Mouse (Mus musculus) C2C12 (cell line): Measurements from ENCODE around the gene Ncoa1. TPM values are rescaled to one million over a fixed set of nuclear protein-coding genes. Genes with fewer than 3 reads are reported as not detected.

Experiments
- H3K27me3 ChIP-seq: one replicate; pipeline ENCODE4 v1.6.1; 2011; ENCODE audit not compliant: control insufficient read depth, insufficient read depth, insufficient read length
- H3K36me3 ChIP-seq: one replicate; pipeline ENCODE4 v1.6.1; 2011; ENCODE audit not compliant: control insufficient read depth, insufficient read depth
- H3K4me3 ChIP-seq: one replicate; pipeline ENCODE4 v1.5.1; 2011; ENCODE audit warnings: mild to moderate bottlenecking, control low read depth; ENCODE audit not compliant: poor library complexity, insufficient read depth, severe bottlenecking
- H3K79me2 ChIP-seq: one replicate; pipeline ENCODE4 v1.6.1; 2011; ENCODE audit not compliant: control insufficient read depth, insufficient read depth
- H3K79me3 ChIP-seq: one replicate; pipeline ENCODE4 v1.6.1; 2011; ENCODE audit warnings: low read depth, control low read depth
- H3ac ChIP-seq: one replicate; pipeline ENCODE3; 2011; ENCODE audit warnings: low read depth; ENCODE audit not compliant: control insufficient read depth, insufficient read length
- CEBPB ChIP-seq: IDR thresholded peaks from one replicate; pipeline ENCODE4 v1.6.1; 2011; ENCODE audit warnings: low read depth, mild to moderate bottlenecking, control low read depth, moderate library complexity
- CTCF ChIP-seq: IDR thresholded peaks from one replicate; pipeline ENCODE4 v1.5.1; 2011; ENCODE audit not compliant: control insufficient read depth, insufficient read depth, insufficient read length
- FOSL1 ChIP-seq: IDR thresholded peaks from one replicate; pipeline ENCODE4 v1.8.0; 2011; ENCODE audit warnings: mild to moderate bottlenecking, low read length; ENCODE audit not compliant: poor library complexity, insufficient read depth, severe bottlenecking
- MAX ChIP-seq: IDR thresholded peaks from one replicate; pipeline ENCODE4 v1.6.1; 2011; ENCODE audit warnings: mild to moderate bottlenecking, control low read depth
- MYOD1 ChIP-seq: IDR thresholded peaks from one replicate; pipeline ENCODE4 v1.6.1; 2011; ENCODE audit warnings: low read depth; ENCODE audit not compliant: control insufficient read depth, insufficient read length
- MYOG ChIP-seq: IDR thresholded peaks from one replicate; pipeline ENCODE4 v1.6.1; 2011; ENCODE audit not compliant: control insufficient read depth, insufficient read length; ENCODE audit errors: extremely low read depth
- USF1 ChIP-seq: IDR thresholded peaks from one replicate; pipeline ENCODE4 v1.6.1; 2011; ENCODE audit warnings: low read depth, mild to moderate bottlenecking, control low read depth, moderate library complexity
- long read RNA-seq, 2 experiments: library from polyadenylated mRNA; unstranded; transcript quantifications; one replicate each; pipeline ENCODE4 v2.0.0; 2019 to 2020
- polyA plus RNA-seq: library from polyadenylated mRNA; unstranded; fragments of >200 nt; fragmentation: generic; extraction: Trizol; gene quantifications from one replicate; pipeline ENCODE4 v1.2.1, GENCODE M21; 2012; ENCODE audit warnings: missing spikeins

Gene Ncoa1
- polyA plus RNA-seq = 3.4 TPM
- long read RNA-seq, experiment 1, partial matches to known transcripts = 2 of 8 reads
- long read RNA-seq, experiment 1, other reads (novel, unspliced or antisense) = 6 of 8 reads
- long read RNA-seq, experiment 2, partial matches to known transcripts = 0 of 1 reads
- long read RNA-seq, experiment 2, other reads (novel, unspliced or antisense) = 1 of 1 reads

GRCm38 (mm10) chr12:4476832-4477671 is at the start of gene Ncoa1:
Gene Ncoa1 (minus strand): TSS chr12:4477182.
- H3K79me3 ChIP-seq = no peaks in the 10 kb centered on the region
- H3K4me3 ChIP-seq = peak within 1 kb of the TSS; percentile 41
- no peaks in the 10 kb centered on the region for H3K79me2 ChIP-seq
- no peaks in the 10 kb centered on the region for H3K27me3 ChIP-seq
- H3K36me3 ChIP-seq = no peaks in the 10 kb centered on the region
- peak; percentile 37 for TF ChIP-seq CTCF
- TF ChIP-seq MAX = no peak
- H3ac ChIP-seq = peak within 1 kb of the TSS; percentile 91

GRCm38 (mm10) chr12:4524546-4524945 is 47.6 kb upstream of the Ncoa1 start:
- Histone ChIP-seq H3ac (no peak overlapping the region), H3K79me3 (no peaks in the 10 kb centered on the region), H3K4me3 (no peak overlapping the region), H3K79me2 (no peaks in the 10 kb centered on the region), H3K27me3 (no peaks in the 10 kb centered on the region), H3K36me3 (no peaks in the 10 kb centered on the region)
- TF ChIP-seq CEBPB (no peak), MAX (no peak), MYOD1 (no peak), FOSL1 (no peak), CTCF (no peak), MYOG (no peak), USF1 (no peak)

GRCm38 (mm10) chr12:4523688-4524298 is 46.8 kb upstream of the Ncoa1 start:
- Histone ChIP-seq H3K36me3 (no peaks in the 10 kb centered on the region), H3K27me3 (no peaks in the 10 kb centered on the region), H3K79me2 (no peaks in the 10 kb centered on the region), H3ac (no peak overlapping the region), H3K4me3 (no peak overlapping the region), H3K79me3 (no peaks in the 10 kb centered on the region)
- TF ChIP-seq MYOD1 = no peak
- no peak for TF ChIP-seq MYOG
- TF ChIP-seq CTCF = no peak
- TF ChIP-seq CEBPB = no peak

- H3K27me3 ChIP-seq = no peaks in the 10 kb centered on the region
- H3K36me3 ChIP-seq = no peaks in the 10 kb centered on the region
- TF ChIP-seq CEBPB (no peak), MYOD1 (peak; percentile 4)
- no peaks in the 10 kb centered on the region for H3K79me2 ChIP-seq
- no peak overlapping the region for H3ac ChIP-seq
- no peak overlapping the region for H3K4me3 ChIP-seq
- H3K79me3 ChIP-seq = no peaks in the 10 kb centered on the region
Observed at GRCm38 (mm10) chr12:4523208-4523607, 46.2 kb upstream of the Ncoa1 start.

- H3K79me3 ChIP-seq = no peaks in the 10 kb centered on the region
- no peaks in the 10 kb centered on the region for H3K79me2 ChIP-seq
- H3ac ChIP-seq = no peak overlapping the region
- no peak for TF ChIP-seq MAX
- no peaks in the 10 kb centered on the region for H3K27me3 ChIP-seq
- no peaks in the 10 kb centered on the region for H3K36me3 ChIP-seq
- H3K4me3 ChIP-seq = no peak overlapping the region
Observed at GRCm38 (mm10) chr12:4518957-4519356, 42.0 kb upstream of the Ncoa1 start.

DNA sequence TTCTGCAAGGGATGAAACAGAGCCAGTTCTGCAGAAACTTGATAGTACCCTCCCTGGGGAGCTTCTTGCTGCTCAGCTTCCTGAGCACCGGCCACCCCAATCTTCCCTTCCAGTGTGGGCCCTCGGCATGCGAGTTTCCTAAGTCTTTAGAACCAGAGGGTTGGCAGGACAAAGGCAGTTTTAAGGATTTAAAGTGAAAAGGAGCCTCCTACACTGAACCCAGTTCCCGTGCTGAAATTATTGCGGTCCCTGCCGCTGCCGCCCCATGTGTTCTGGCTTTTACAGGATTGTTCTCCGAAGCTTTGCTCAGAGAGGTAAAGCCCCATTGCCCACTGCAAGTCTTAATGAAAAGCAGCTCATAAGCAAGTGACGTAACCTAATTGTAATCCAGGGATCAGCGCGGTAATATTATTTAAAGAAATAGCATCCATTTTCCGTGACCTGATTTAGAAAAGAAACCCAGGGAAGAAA is 32.6 kb upstream of the Ncoa1 start:
- Histone ChIP-seq H3K79me2 (no peaks in the 10 kb centered on the region), H3K79me3 (no peaks in the 10 kb centered on the region), H3K36me3 (no peaks in the 10 kb centered on the region), H3K4me3 (no peak overlapping the region), H3ac (no peak overlapping the region), H3K27me3 (no peaks in the 10 kb centered on the region)
- TF ChIP-seq CTCF (no peak), MYOG (no peak), MAX (no peak), CEBPB (no peak), USF1 (no peak), FOSL1 (no peak), MYOD1 (no peak)
